Mouse (Mus musculus): ENCODE measurements around the gene Itga9. TPM values are rescaled to one million over a fixed set of nuclear protein-coding genes. Genes with fewer than 3 reads are reported as not detected.

Itga9 gene
- polyA plus RNA-seq, 1 experiment from 2014 or later = 4.8 TPM

DNA sequence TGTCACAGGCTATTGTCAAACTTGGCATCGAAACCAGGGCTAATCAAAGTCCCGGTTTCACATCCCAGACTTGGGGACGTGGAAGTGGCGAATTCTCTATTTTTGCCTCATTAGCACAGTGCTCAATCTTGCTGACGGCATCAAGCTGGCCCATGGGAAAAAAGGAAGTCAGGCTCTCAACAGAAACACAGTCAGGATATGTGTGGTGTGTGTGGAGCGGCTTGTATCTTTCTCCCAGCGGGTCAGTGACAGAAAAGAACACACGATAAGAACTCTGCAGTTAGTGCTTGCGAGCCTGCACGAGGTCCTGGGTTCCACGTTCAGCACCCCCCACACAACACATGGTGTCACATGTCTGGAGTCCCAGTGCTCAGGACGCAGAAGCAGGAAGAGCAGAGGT, 67.8 kb downstream of the Itga9 start:
- H3K27ac ChIP-seq (ENCODE audit: low read depth) = peak overlapping the region; percentile 34
- no peak overlapping the region for H3K9ac ChIP-seq (replicated peaks)
- peak; percentile 57 for ATAC-seq

DNA sequence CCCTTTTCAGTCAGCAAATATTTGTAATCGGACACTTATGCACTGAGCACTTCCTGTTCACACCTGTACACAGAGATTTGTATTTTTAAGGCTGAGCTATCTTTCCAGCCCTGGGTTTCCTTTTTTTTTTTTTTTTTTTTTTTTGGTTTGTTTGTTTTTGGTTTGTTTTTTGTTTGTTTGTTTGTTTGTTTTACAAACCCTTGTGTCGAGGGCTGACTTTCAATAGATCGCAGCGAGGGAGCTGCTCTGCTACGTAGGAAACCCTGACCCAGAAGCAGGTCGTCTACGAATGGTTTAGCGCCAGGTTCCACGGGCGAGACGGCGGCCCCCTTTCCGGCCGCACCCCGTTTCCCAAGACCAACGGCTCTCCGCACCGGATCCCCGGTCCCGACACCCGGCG, 68.3 kb downstream of the Itga9 start:
- Histone ChIP-seq H3K9me3 (ENCODE audit: low read length) (no peaks in the 10 kb centered on the region), H3K27ac (ENCODE audit: low read depth) (peak overlapping the region; percentile 34; the same call in 1 of the 2 replicates), H3K36me3 (replicated peaks; ENCODE audit: insufficient read depth, low read length) (no peaks in the 10 kb centered on the region), H3K4me2 (ENCODE audit: low read depth, low read length) (no peak overlapping the region), H3K27me3 (ENCODE audit: insufficient read depth, low read length) (no peaks in the 10 kb centered on the region), H3K9ac (replicated peaks) (no peak overlapping the region), H3K4me3 (ENCODE audit: low read depth, low read length) (no peak overlapping the region), H3K4me1 (ENCODE audit: insufficient read depth) (peaks cover 8% of the 10 kb centered on the region; the same call in 1 of the 2 replicates)
- ATAC-seq = no peak
- no peak for TF ChIP-seq CTCF (IDR thresholded peaks at IDR 0.05; ENCODE audit: low read depth)
- no peak for TF ChIP-seq EP300 (IDR thresholded peaks at IDR 0.05; ENCODE audit: low read depth)
- WGBS (ENCODE audit: insufficient replicate concordance) = 78% methylated on average over 22 of the region's 22 CpGs
- peak; percentile 45 for DNase-seq

More for the DNA sequence above, 67.8 kb downstream of the Itga9 start:
- Histone ChIP-seq H3K4me3 (ENCODE audit: low read depth, low read length) (no peak overlapping the region), H3K4me2 (ENCODE audit: low read depth, low read length) (no peak overlapping the region), H3K9me3 (ENCODE audit: low read length) (no peaks in the 10 kb centered on the region), H3K27me3 (ENCODE audit: insufficient read depth, low read length) (no peaks in the 10 kb centered on the region), H3K4me1 (ENCODE audit: insufficient read depth) (peaks cover 8% of the 10 kb centered on the region; the same call in 1 of the 2 replicates), H3K36me3 (replicated peaks; ENCODE audit: insufficient read depth, low read length) (no peaks in the 10 kb centered on the region)
- DNase-seq = peak; percentile 26
- no peak for TF ChIP-seq CTCF (IDR thresholded peaks at IDR 0.05; ENCODE audit: low read depth)
- TF ChIP-seq EP300 (IDR thresholded peaks at IDR 0.05; ENCODE audit: low read depth) = peak; percentile 33
- 29% methylated on average over 12 of the region's 12 CpGs for WGBS (ENCODE audit: insufficient replicate concordance)

DNA sequence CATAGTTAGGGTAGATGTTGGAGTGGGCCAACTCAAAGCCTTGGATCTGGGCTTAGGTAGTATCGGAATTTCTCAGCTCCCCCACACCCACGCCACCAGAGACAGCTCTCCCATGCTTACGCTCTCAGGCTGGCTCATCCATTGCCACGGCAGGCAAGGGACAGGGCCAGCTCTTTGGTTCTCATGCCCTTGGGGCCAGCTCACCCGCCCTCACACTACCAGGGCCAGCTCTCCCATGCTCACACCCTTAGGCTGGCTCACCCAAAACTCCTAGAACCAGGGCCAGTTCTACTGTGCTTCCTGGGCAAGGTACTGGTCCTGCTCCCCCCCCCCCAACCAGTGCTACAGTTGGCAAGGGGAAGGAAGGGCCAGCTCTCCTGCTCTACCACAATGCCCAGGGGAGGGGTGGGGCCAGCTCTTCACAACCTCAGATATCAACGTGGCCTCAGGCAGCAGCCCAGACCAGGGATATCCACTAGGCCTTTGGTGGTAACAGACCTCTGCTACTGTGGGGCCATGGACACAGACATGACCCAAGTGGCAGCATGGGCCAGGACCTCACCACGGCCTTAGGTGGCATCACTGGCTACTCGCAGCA, 69.2 kb downstream of the Itga9 start:
- 0 out of 2 replicates have a peak overlapping the region, but pooled peaks have one; percentile 51 for H3K27ac ChIP-seq (ENCODE audit: low read depth)

GRCm38 (mm10) chr9:118676692-118677091, 70.2 kb downstream of the Itga9 start:
- Histone ChIP-seq H3K27me3 (ENCODE audit: insufficient read depth, low read length) (no peaks in the 10 kb centered on the region), H3K9me3 (ENCODE audit: low read length) (no peaks in the 10 kb centered on the region), H3K36me3 (replicated peaks; ENCODE audit: insufficient read depth, low read length) (no peaks in the 10 kb centered on the region), H3K4me2 (ENCODE audit: low read depth, low read length) (no peak overlapping the region), H3K9ac (replicated peaks) (no peak overlapping the region; the same call in 1 of the 2 replicates), H3K4me3 (ENCODE audit: low read depth, low read length) (no peak overlapping the region), H3K4me1 (ENCODE audit: insufficient read depth) (peaks cover 8% of the 10 kb centered on the region; the same call in 1 of the 2 replicates), H3K27ac (ENCODE audit: low read depth) (0 out of 2 replicates have a peak overlapping the region, but pooled peaks have one; percentile 48)
- DNase-seq = no peak
- no peak for ATAC-seq
- WGBS (ENCODE audit: insufficient replicate concordance) = 70% methylated on average over 8 of the region's 8 CpGs
- no peak for TF ChIP-seq EP300 (IDR thresholded peaks at IDR 0.05; ENCODE audit: low read depth)
- TF ChIP-seq CTCF (IDR thresholded peaks at IDR 0.05; ENCODE audit: low read depth) = no peak

More for the DNA sequence above, 69.2 kb downstream of the Itga9 start:
- Histone ChIP-seq H3K9ac (replicated peaks) (no peak overlapping the region), H3K4me2 (ENCODE audit: low read depth, low read length) (no peak overlapping the region), H3K9me3 (ENCODE audit: low read length) (no peaks in the 10 kb centered on the region), H3K36me3 (replicated peaks; ENCODE audit: insufficient read depth, low read length) (no peaks in the 10 kb centered on the region), H3K27me3 (ENCODE audit: insufficient read depth, low read length) (no peaks in the 10 kb centered on the region), H3K4me3 (ENCODE audit: low read depth, low read length) (no peak overlapping the region), H3K4me1 (ENCODE audit: insufficient read depth) (peaks cover 8% of the 10 kb centered on the region; the same call in 1 of the 2 replicates)
- no peak for ATAC-seq
- no peak for TF ChIP-seq CTCF (IDR thresholded peaks at IDR 0.05; ENCODE audit: low read depth)
- TF ChIP-seq EP300 (IDR thresholded peaks at IDR 0.05; ENCODE audit: low read depth) = no peak
- 62% methylated on average over 8 of the region's 8 CpGs for WGBS (ENCODE audit: insufficient replicate concordance)
- peak; percentile 55 for DNase-seq

DNA sequence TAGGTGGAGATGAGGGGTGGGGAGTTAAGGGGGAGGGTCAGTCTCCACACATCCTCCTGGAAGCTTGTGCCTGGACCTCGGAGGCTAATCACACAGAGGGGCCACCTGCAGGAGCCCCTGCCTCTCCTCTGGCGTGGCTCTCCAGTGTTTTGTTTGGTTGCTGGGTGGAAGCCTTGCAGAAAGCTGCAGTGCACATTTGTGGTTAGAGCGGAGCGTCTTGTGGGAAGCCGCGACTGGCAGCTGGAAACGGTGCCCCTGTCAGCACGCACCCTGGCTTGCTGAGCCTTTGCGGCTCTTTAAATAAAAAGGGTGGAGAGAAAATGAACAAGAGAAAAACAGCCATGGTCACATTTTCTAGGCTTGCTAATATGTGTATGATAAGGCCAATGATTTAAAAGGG, 70.9 kb downstream of the Itga9 start:
- no peaks in the 10 kb centered on the region for H3K36me3 ChIP-seq (replicated peaks; ENCODE audit: insufficient read depth, low read length)
- no peak overlapping the region for H3K4me3 ChIP-seq (ENCODE audit: low read depth, low read length)
- peaks cover 8% of the 10 kb centered on the region; the same call in 1 of the 2 replicates for H3K4me1 ChIP-seq (ENCODE audit: insufficient read depth)
- peak overlapping the region; percentile 48; the same call in 1 of the 2 replicates for H3K27ac ChIP-seq (ENCODE audit: low read depth)
- H3K27me3 ChIP-seq (ENCODE audit: insufficient read depth, low read length) = no peaks in the 10 kb centered on the region
- H3K9ac ChIP-seq (replicated peaks) = no peak overlapping the region; the same call in 1 of the 2 replicates
- H3K4me2 ChIP-seq (ENCODE audit: low read depth, low read length) = no peak overlapping the region
- no peaks in the 10 kb centered on the region for H3K9me3 ChIP-seq (ENCODE audit: low read length)
- WGBS (ENCODE audit: insufficient replicate concordance) = 20% methylated on average over 9 of the region's 9 CpGs
- TF ChIP-seq CTCF (IDR thresholded peaks at IDR 0.05; ENCODE audit: low read depth) (no peak), EP300 (IDR thresholded peaks at IDR 0.05; ENCODE audit: low read depth) (no peak)
- no peak for DNase-seq
- ATAC-seq = no peak

GRCm38 (mm10) chr9:118678020-118678750, 71.7 kb downstream of the Itga9 start:
- no peak overlapping the region for H3K9ac ChIP-seq (replicated peaks)
- peak overlapping the region; percentile 37; the same call in 1 of the 2 replicates for H3K27ac ChIP-seq (ENCODE audit: low read depth)
- TF ChIP-seq CTCF (IDR thresholded peaks at IDR 0.05; ENCODE audit: low read depth) (no peak), EP300 (IDR thresholded peaks at IDR 0.05; ENCODE audit: low read depth) (no peak)
- H3K4me3 ChIP-seq (ENCODE audit: low read depth, low read length) = no peak overlapping the region
- ATAC-seq = peak; percentile 55
- WGBS (ENCODE audit: insufficient replicate concordance) = 40% methylated on average over 15 of the region's 15 CpGs
- no peaks in the 10 kb centered on the region for H3K36me3 ChIP-seq (replicated peaks; ENCODE audit: insufficient read depth, low read length)
- peak; percentile 50 for DNase-seq
- no peaks in the 10 kb centered on the region for H3K27me3 ChIP-seq (ENCODE audit: insufficient read depth, low read length)
- H3K4me1 ChIP-seq (ENCODE audit: insufficient read depth) = peaks cover 8% of the 10 kb centered on the region; the same call in 1 of the 2 replicates
- no peak overlapping the region for H3K4me2 ChIP-seq (ENCODE audit: low read depth, low read length)
- H3K9me3 ChIP-seq (ENCODE audit: low read length) = no peaks in the 10 kb centered on the region

All from liver, postnatal 0 days (tissue).